Mouse (Mus musculus) G1E (cell line): ENCODE measurements around the gene Pofut2.

Source experiments
- CTCF ChIP-seq: IDR thresholded peaks from 2 replicates; pipeline ENCODE4 v1.5.1; 2012; ENCODE audit warnings: low read depth, low read length, inconsistent platforms, mixed read lengths
- GATA1 ChIP-seq: IDR thresholded peaks from 2 replicates; pipeline ENCODE4 v1.6.1; 2012; ENCODE audit warnings: borderline replicate concordance, low read length, inconsistent platforms, mixed read lengths
- TAL1 ChIP-seq: conservative IDR thresholded peaks from 2 replicates; pipeline ENCODE4 v1.6.1; 2012; ENCODE audit warnings: low read depth, low read length, inconsistent platforms, mixed read lengths

DNA sequence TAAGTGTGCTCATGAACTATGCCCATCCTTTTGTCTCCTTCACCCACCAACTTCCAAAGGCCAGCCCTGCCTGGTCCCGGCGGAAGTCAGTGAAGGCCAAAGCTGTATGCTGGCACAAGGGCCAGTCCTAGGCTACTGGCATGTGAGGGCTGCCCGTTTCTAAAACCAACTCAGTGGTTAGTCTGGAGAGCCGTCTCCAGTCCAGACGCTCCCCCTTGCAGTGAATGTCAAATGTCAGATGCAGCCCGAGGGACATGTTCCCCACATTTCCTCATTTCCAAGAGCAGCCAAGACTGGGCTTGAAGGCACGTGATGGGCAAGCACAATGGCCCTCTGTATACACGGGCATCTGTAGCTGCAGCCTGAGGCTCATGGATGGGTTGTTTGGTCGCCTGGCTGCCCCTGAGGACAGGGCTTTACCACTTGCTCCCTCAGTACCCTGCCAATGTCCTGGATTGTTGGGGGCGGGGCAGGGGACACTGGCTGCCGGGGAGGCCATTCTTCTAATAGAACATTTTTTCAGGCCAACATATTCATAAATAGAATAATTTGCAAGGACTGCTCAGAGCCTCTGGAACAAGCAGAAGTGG, 15.4 kb upstream of the Pofut2 start:
- TF ChIP-seq CTCF (no peak), GATA1 (no peak), TAL1 (no peak)
